Mouse (Mus musculus): Measurements from ENCODE around the gene Tor2a.

Gene Tor2a

DNA sequence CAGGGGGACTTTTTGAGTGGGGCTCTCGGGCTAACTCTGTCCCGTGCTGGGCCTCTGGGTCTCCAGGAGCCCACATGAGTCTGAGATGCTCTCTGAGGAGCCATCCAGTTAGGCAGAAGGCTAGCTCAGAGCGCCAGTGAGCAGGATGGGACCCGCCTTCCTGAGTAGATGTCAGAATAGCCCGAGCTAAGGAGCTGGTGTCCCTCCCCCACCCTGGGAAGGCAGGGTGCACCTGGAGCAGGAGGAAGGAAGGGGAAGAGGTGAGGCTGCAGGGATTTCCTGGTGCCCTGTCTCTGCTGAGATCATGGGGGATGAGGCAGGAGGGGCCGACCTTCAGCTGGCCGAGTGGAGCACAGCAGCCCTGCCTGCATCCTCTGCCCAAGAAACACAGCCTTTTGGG is 28.6 kb upstream of the Tor2a start:
- in situ Hi-C loops (cut with MseI, MboI) = no loop called here

DNA sequence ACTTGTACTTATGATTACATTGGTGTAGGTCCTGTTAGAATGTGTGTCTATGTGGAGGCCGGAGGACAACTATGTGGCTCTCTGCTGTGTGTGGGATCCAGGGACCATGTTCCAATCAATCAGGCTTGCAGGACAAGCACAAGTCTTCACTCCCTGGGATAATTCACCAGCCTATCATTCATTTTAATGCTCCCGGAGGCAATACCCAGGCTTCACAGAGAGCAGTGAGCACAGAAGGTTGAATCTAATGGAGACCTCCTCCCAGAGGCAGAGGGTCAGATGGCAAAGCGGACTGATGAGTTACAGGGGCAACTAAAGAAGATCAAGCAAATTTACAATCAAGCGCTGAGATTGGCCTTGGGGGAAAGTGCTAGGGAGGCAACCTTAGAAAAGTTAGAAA is 27.5 kb upstream of the Tor2a start:
- in situ Hi-C loops (cut with MseI, MboI) = no loop called here

DNA sequence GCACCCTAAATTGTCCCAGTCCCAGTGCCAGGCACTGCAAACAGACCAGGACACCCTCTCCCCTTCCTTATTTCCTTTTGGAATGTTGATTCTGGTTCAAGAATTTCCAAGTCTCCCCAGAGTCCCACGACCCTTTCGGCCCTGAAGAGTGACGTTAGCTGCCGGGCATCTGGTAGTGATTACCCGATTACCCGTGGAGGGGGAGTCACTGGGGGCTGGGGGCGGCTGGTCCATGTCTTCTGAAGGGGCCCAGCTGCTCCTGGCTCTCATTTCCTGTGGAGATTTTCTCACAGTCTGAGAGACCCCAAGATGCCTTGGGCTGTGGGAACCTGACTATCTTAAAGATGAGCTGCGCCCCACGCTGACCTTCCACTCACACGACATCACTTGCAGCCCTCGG is 26.2 kb upstream of the Tor2a start:
- in situ Hi-C loops (cut with MseI, MboI) = no loop called here

DNA sequence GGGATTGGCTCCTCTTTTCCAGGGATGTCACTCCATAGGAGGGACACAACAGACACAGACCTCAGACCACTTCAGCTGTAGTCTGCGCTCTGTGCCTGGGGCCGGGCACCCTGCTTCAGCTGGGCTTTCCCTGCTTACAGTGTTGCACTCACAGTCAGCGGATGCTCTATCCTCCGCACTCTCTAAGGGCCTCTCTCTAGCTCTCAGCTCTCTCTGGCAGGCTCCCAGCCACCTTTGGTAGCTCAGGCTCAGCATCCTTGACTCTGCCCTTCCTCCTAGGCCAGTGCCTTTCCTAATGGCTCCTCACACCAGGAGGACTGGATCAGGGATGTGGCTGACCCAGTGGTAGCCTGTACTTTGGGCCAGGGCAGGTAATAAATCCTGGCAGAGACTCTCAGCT is 25.1 kb upstream of the Tor2a start:
- in situ Hi-C loops (cut with MseI, MboI) = no loop called here

DNA sequence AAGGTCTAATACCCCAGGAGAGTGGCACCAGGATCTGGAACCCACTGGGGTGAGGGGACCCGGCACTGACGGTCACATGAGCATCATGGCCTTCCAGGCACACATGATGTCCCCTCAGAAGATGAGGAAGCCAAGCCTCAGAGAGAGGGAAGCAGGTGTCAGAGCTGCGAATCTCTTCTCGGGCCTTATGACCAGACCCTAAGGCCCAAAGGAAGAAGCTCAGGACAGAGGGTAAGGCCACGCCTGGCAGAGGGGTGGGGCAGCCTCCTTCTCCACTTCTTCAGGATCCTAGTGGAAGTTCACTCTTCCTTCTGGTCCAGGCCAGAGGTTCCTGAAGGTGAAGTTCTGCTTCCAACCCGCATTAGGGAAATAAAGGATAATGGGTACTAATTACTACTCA is 24.3 kb upstream of the Tor2a start:
- in situ Hi-C loops (cut with MseI, MboI) = no loop called here

DNA sequence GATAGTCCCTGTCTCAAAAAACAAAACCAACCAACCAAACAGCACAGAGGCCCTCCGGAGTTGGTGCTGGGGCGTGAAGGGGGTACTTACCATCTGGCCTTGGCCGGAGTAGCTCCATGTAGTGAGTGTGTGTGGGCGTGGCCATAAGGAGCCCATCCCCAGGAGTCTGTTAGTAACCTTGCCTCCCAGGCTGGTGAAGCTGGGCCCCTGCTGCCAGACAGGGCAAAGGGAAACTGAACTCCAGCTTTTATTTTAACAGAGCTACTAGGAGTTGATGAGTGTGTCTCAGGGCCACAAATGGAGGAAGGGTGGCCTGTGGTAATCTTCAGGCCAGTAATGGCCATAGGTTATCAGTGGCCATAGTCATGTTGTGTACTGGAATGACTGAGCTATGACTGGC is 22.6 kb upstream of the Tor2a start:
- in situ Hi-C loops (cut with MseI, MboI) = no loop called here

DNA sequence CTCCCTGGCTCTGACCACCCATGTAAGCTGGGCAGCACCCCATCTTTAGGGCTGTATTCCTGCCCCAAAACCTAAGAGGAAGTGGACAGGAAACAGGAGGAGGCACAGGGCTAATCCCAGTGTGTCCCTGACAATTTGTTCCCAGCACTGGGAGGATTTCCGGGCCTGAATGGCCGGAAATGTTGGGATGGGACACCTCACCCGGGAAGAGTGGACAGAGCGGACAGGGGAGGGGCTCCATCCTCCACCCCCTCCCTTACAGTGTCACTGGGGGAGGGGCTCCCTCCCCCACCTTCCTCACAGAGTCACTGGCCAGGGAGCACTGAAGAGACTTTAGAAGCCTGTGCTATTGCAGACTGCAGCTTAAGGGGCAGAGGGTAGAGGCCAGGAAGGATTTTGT is 22.1 kb upstream of the Tor2a start:
- in situ Hi-C loops (cut with MseI, MboI) = no loop called here

DNA sequence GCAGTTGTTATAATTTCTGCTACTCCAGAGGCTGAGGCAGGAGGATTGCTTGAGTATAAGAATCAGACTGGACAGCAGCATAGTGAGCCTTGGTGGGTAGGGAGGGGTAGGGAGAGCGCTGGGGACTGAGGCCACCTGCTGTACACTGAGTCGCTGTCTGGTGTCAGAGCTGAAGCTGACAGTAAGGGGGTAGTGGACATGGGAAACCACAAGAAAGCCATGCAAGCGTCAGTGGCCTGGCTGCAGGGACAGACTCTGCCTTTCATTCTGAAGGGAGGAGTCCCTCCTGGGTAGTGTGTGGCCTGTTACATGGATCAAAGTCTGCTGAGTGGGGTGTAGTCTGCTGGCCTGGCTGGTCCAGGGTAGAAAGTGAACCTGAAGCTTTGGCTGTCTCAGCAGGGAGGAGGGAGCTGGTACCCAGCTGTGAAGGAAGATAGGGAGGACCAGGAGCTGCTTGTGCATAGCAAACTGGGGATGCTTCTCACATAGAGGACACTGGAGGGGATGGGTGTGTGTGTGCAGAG is 20.7 kb upstream of the Tor2a start:
- in situ Hi-C loops (cut with MseI, MboI) = no loop called here

DNA sequence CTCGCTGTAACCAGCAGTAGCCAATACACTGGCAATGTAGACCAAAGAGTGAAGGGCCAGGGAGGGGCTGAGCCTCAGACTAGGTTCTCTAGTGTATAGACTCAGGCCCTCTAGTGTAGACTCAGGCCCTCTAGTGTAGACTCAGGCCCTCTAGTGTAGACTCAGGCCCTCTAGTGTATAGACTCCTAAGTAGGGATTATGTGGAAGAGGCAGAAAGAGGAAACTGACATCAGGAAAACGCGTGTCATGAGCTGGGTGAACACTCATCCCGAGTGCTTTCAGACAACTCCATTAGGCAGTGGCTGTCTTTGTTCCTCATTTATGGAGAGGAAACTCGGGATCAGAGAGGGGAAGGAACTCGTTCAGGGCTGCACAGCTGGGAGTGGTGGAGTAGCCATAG is 20.0 kb upstream of the Tor2a start:
- in situ Hi-C loops (cut with MseI, MboI) = no loop called here

DNA sequence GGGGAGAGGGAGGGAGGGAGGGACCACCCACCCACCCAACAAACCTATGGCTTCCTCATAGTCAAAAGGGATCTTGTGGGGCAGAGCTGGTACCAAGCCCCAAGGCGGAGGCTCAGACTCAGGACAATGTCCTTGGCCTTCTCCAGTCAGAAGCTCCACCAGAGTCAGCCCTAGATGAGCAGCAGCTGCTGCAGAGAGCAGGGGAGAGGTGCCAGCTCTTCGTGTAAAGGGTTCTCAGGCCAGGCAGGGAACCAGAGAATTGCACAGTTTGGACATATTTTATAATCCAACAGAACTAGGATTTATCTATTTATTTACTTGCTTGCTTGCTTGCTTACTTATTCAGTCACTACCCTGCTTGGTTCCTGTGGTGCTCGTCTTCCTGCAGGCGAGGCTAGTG is 17.7 kb upstream of the Tor2a start:
- in situ Hi-C loops (cut with MseI, MboI) = no loop called here

DNA sequence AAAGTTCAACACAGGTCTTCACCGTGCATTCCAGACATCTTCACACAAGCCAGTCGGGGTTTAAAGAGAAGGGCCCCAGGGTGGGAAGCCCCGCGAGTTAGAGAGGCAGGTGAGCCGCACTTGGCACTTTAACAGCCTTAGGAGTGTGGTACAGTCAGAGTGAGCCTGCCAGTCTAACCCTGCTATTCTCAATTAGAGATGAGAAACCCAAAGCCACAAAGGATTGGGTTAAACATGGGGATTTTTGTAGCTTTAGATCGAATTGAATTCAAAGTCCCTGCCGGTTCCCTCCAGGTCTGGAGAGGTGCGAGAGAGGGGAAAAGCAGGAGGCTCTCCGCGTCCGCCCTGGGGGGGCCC is 16.1 kb upstream of the Tor2a start, which contains the start of gene 6330409D20Rik:
Gene 6330409D20Rik (minus strand): TSS at position 101 of the 357 bp plus-strand sequence.
- in situ Hi-C loops (cut with MseI, MboI) = no loop called here

DNA sequence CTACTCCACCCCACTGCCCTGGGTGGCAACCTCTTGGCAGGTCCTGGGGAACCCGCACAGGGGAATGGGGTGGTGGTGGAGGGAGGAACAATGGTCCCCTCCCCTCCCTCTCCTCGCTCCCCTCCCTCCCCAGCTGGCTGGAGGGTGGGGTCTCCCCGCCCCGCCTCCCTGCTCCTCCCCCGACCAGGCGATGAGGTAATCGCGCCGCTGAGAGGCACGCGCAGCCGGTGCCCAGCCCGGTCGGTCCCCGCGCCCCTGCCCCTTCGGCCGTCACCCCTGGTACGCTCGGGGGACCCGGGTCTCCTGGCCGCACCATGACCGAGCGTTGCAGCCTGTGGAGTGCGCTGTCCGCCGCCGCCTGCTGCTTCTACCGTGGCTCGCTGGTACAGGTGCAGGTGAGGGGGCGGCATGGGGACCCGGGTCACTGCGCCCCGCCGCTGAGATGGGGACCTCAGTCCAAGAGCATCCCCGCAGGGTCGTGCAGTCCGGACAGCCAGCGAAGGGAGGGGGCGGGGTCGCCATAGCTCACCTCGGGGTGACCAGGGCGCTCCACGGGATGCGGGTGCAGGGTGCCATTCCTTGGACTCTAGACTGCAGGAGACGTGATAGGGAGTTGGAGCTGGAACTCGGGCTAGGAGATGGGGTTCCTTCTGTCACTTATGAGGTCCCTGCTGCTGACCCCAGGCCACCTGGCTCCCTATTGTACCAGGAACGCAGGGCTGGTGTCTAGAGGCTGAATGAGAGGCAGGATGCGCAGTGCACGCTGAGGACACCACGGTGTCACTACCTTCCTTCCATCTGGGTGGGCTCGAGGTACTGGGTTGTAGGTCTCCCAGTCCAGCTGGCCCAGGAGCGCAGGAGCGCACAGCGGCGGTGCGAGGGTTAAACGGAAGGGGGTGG is 15.5 kb upstream of the Tor2a start:
- in situ Hi-C loops (cut with MseI, MboI) = no loop called here

DNA sequence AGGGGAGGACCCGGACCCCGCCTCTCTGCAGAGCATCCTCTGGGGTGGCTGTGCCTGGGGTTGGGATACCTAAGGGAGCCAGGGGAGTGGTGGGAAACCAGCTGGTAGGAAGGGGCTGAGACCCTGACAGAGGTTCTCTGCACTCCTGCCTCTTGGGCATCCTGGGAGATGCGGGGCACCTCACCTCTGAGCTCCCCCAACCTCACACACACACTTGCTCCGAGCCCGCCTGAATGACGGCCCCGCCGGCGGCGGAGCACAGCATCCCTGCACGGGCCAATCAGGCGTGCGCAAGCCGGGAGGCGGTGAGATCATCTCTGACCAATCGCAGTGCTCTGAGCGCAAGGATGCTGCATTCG is 14.9 kb upstream of the Tor2a start:
- in situ Hi-C loops (cut with MseI, MboI) = no loop called here

DNA sequence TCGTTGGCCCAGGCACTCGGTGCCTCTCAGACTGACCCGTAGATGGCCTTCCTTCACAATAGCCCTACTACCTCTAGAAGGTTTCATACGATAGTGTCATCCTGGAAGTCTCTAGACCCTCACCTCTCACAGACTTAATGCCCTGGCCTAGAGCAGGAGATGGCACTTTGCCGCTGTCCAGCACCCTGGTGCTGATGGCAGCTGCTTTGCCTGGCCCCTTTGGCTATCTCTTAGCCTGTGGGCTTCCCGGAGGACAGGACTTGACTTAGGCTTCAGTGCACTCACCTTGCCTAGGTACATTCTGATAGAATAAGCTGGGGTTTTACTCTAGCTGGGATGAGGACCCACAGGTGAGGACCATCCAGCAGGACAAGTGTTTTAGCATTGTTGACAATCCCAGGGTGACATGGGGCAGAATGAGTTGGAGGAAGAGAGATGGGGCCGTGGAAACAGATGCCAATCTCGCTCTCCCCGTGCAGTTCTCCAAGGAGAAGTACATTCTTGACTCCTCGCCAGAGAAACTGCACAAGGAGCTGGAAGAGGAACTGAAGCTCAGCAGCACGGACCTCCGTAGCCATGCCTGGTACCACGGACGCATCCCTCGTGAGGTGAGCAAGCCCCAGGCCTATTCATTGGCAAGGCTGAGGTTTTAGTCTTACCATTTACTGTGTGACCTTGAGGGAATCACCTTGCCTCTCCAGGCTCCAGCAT is 12.6 kb upstream of the Tor2a start:
- in situ Hi-C loops (cut with MseI, MboI) = no loop called here

DNA sequence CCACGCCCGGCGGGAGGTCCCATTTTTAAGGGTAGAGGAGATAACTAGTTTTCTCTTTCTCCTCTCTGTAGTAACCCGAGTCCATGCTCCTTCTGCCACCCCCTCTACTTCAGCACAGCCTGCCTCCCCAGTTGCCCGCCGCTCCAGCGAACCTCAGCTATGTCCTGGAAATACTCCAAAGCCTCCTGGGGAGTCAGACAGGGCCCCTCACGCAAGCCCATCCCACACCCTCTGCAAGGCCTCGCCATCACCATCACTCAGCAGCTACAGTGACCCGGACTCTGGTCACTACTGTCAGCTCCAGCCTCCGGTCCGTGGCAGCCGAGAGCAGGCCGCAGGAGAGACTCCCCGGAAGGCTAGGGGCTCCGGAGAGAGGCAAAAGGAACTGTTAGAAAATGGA is 8.0 kb upstream of the Tor2a start:
- in situ Hi-C loops (cut with MseI, MboI) = no loop called here

DNA sequence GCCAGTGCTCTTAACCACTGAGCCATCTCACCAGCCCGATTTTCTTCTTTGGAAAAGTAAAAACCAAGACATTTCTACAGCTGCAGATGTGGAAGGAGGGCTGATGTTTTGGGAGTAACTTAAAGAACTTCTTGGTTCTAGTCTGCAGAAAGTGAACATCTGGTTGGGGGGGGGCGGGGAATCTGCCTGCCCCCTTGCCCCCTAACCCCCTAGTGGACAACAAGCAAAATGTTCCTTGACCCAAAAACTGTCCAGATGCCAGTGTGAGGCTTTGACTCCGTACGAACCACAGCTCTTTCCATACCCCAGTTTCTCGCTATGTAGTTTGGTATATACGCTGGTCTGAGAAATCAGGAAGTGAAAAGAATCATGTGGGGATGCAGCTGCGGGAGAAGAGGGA is 6.8 kb upstream of the Tor2a start:
- in situ Hi-C loops (cut with MseI, MboI) = no loop called here

DNA sequence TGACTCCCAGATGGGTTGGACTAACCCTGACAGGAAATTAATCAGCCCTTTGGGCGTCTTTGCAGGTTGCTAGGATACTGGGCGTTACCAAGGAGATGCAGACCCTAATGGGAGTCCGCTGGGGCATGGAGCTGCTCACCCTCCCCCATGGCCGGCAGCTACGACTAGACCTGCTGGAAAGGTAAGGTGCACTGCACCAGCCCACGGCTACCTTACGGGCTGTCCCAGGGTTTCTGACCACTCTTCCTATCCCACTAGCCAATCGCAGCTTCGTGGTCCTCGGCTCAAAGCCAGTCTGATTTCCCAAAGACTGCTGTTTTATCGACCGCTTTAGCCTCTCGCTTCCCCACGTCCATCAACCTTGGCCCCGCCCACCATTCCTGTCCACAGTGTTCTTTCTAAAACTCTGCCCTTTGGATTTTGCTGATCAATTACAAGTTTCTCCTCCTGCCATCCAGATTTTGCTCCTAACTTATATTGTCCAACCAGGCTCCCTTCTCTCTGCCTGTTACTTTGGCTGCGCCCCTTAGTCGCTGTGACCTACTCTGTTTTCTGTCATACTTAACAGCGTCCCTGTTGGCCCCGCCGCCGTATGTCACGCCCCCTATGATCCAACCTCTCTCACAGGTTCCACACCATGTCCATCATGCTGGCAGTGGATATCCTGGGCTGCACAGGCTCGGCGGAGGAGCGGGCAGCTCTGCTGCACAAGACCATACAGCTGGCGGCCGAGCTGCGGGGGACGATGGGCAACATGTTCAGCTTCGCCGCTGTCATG is 6.0 kb upstream of the Tor2a start:
- in situ Hi-C loops (cut with MseI, MboI) = no loop called here

DNA sequence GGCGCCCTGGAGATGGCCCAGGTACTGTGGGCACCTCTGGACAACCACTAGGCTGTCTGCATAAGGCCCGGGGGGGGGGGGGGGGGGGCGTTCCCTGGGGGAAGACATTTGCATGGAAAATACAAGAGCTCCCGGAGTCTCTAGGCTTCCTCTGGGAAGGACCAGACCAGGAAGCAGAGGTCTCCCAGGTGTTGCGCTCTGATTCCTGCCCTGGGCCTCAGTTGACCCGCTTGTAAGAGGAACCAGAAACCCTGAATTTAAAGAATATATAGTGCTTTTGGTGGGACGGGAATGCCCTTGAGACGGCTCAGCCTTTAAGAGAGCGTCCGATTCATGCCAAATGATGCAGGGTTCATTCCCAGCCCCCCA is 5.4 kb upstream of the Tor2a start:
- in situ Hi-C loops (cut with MseI, MboI) = no loop called here

DNA sequence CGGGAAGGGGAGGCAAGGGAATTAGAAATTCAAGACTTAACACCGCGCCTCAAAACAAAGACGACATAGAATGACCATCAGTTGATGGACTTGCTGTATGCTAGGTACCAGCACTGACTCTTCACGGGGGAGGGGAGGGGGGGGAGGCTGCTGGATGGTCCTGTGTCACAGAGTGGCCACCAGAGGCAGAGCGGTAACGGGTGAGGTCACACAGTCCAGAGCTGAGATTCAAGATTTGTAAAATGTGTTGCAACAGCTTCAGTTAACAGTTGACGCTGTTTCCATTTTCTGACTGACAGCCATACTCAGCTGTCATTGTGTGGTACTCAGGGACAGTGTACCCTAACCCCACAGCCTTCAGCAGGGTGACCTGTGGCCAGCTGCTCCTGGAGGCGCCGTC is 4.9 kb upstream of the Tor2a start:
- in situ Hi-C loops (cut with MseI, MboI) = no loop called here

DNA sequence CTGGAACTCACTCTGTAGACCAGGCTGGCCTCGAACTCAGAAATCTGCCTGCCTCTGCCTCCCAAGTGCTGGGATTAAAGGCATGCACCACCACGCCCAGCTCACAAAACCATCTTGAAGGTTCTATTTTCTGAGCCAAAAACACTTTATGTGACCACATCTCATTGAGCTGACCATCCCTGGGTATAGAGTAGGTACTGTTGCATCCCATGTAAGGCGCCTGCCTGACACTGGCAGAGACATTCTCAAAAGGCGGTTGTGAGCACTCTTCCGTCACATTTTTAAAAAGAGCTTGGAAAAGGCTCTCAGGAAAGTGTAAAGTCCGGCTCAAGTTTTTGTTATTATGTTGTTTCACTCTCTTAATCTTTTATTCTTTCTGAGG is 369 bp upstream of the Tor2a start:
- in situ Hi-C loops (cut with MseI, MboI) = loop anchor here in 1 of 2 experiments (5.0 kb wide), 1 partner anchor 44 kb away; the partner anchor contains the start of gene Cdk9

DNA sequence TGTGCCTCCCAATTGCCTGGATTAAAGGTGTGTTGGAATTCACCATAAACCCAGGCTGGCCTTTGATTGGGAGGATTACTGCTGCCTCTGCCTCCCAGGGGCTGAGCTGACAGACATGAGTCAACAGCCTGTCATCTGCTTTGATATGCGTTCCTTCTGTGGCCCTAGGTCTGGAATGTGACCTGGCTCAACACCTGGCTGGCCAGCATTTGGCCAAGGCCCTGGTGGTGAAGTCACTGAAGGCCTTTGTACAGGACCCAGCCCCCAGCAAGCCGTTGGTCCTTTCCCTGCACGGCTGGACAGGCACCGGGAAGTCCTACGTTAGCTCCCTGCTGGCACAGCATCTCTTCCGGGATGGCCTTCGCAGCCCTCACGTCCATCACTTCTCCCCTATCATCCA is 1.5 kb downstream of the Tor2a start:
- in situ Hi-C loops (cut with MseI, MboI) = loop anchor here in 1 of 2 experiments (5.0 kb wide), 1 partner anchor 46 kb away; the partner anchor contains the start of gene Cdk9

DNA sequence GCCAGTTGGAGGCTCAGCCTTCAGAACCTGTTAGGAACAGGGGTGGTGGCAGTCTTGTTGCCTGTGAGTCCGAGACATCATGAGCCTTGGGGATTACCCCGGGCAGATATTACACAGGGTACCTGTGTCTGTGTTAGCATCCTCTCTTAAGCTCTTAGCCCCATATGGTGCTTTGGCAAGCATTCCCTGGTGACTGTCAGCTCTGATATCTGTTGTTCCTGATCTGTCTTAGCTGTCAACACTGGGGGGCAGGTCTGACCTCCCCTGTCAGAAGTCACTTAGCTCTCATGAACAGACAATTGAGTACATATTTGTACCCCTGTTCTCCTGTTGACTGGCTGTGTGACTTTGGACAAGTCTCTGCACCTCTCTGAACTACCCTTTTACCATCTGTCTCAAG is 2.0 kb downstream of the Tor2a start:
- in situ Hi-C loops (cut with MseI, MboI) = loop anchor here in 1 of 2 experiments (5.0 kb wide), 1 partner anchor 47 kb away; the partner anchor contains the start of gene Cdk9
